Mouse (Mus musculus): ENCODE measurements at regions not wholly inside any gene's neighbourhood (a gene's known extent, or its start where the extent isn't known, plus 50 kb on each side); places are given as distances from the start of the nearest gene placed in this dataset.
"Not testable (repeated sequence)": the region's sequence is repeated elsewhere in the genome, so short reads cannot be mapped to it uniquely, and the experiment has no call there.

DNA sequence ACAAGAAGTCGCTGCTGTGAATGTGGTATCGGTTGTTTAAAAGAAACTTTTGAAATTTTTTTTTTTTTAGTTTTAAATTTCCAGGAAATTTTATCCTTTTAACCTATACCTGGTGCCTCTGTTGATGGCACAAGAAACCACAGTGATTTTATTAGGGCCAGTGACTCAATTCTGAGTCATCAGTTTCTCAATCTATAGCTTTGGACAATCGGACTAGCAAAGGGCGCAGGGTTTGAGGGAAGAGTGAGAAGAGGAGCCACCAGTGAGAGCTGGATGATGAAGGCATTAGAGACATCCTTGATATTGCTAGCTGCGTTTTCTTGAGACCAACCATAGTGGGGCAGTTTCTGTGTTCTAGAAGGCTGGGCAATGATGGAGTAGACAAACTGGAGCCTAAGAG lies 55.4 kb upstream of the Il33 start:
- Histone ChIP-seq H3K4me3 (replicated peaks; ENCODE audit: low read length) (no peak overlapping the region), H3K9me3 (ENCODE audit: control insufficient read depth, low read length) (no peaks in the 10 kb centered on the region), H3K27me3 (ENCODE audit: control insufficient read depth, insufficient read depth, low read length) (no peaks in the 10 kb centered on the region), H3K36me3 (replicated peaks; ENCODE audit: control insufficient read depth, insufficient read depth) (no peaks in the 10 kb centered on the region), H3K4me2 (replicated peaks) (no peak overlapping the region), H3K9ac (no peak overlapping the region), H3K27ac (no peak overlapping the region), H3K4me1 (replicated peaks; ENCODE audit: control insufficient read depth, insufficient read depth, low read length) (no peaks in the 10 kb centered on the region)
- DNase-seq (ENCODE audit: low spot score) (no peak), ATAC-seq (ENCODE audit: low FRiP score) (no peak)
- WGBS = 92% methylated on average over 5 of the region's 5 CpGs

DNA sequence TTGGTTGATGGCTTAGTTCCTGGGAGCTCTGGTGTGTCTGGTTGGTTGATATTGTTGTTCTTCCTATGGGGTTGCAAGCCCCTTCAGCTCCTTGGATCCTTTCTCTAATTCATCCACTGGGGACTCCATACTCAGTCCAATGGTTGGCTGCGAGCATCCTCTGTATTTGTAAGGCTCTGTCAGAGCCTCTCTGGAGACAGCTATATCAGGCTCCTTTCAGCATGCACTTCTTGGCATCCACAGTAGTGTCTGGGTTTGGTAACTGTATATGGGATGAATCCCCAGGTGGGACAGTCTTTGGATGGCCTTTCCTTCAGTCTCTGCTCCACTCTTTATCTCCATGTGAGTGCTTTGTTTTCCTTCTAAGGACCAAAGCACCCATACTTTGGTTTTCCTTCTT lies 55.9 kb upstream of the Ranbp6 start:
- not testable (repeated sequence) for DNase-seq (ENCODE audit: low spot score); H3K36me3 ChIP-seq (replicated peaks; ENCODE audit: control insufficient read depth, insufficient read depth); H3K4me1 ChIP-seq (replicated peaks; ENCODE audit: control insufficient read depth, insufficient read depth, low read length); ATAC-seq (ENCODE audit: low FRiP score); H3K9ac ChIP-seq; H3K27ac ChIP-seq; H3K4me3 ChIP-seq (replicated peaks; ENCODE audit: low read length); H3K27me3 ChIP-seq (ENCODE audit: control insufficient read depth, insufficient read depth, low read length); H3K4me2 ChIP-seq (replicated peaks); H3K9me3 ChIP-seq (ENCODE audit: control insufficient read depth, low read length)
- 100% methylated on average over 1 of the region's 1 CpGs for WGBS

DNA sequence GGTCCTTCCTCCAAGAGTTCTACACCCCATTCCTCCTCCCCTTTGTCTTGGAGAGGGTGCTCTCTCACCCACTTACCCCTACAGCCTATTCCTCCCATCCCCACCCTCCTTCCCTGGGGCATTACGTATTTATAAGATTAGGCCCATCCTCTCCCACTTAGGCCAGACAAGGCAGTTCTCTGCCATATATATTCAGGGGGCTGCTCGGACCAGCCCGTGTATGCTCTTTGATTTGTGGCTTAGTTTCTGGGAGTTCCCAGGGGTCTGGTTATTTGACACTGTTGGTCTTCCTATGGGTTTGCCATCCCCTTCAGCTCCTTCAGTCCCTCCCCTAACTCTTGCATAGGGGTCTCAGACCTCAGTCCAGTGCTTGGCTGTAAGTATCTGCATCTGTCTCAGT lies 54.0 kb upstream of the Ranbp6 start:
- H3K4me2 ChIP-seq (replicated peaks) = no peak overlapping the region
- no peak for ATAC-seq (ENCODE audit: low FRiP score)
- H3K36me3 ChIP-seq (replicated peaks; ENCODE audit: control insufficient read depth, insufficient read depth) = no peaks in the 10 kb centered on the region
- H3K4me1 ChIP-seq (replicated peaks; ENCODE audit: control insufficient read depth, insufficient read depth, low read length) = no peaks in the 10 kb centered on the region
- no peak overlapping the region for H3K9ac ChIP-seq
- no peaks in the 10 kb centered on the region for H3K9me3 ChIP-seq (ENCODE audit: control insufficient read depth, low read length)
- H3K4me3 ChIP-seq (replicated peaks; ENCODE audit: low read length) = no peak overlapping the region
- H3K27me3 ChIP-seq (ENCODE audit: control insufficient read depth, insufficient read depth, low read length) = no peaks in the 10 kb centered on the region
- DNase-seq (ENCODE audit: low spot score) = no peak
- 76% methylated on average over 3 of the region's 3 CpGs for WGBS
- no peak overlapping the region for H3K27ac ChIP-seq

DNA sequence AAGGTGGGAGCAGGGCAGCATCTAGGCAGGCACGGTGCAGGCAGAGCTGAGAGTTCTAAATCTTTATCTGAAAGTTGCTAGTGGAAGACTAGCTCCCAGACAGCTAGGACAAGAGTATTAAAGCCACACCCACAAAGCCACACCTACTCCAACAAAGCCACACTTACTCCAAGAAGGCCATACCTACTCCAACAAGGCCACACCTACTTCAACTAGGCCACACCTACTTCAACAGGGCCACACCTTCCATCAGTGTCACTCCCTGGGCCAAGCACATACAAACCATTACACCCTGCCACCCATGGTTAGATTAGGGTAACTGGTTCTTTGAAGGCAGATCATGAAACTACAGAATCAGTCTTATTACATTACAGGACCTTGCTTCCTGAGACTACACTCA lies 52.4 kb upstream of the Ranbp6 start:
- no peak overlapping the region for H3K4me3 ChIP-seq (replicated peaks; ENCODE audit: low read length)
- no peak for DNase-seq (ENCODE audit: low spot score)
- H3K27me3 ChIP-seq (ENCODE audit: control insufficient read depth, insufficient read depth, low read length) = no peaks in the 10 kb centered on the region
- H3K36me3 ChIP-seq (replicated peaks; ENCODE audit: control insufficient read depth, insufficient read depth) = no peaks in the 10 kb centered on the region
- no peaks in the 10 kb centered on the region for H3K4me1 ChIP-seq (replicated peaks; ENCODE audit: control insufficient read depth, insufficient read depth, low read length)
- no peak overlapping the region for H3K4me2 ChIP-seq (replicated peaks)
- WGBS = 92% methylated on average over 1 of the region's 1 CpGs
- H3K9ac ChIP-seq = no peak overlapping the region
- no peak for ATAC-seq (ENCODE audit: low FRiP score)
- no peak overlapping the region for H3K27ac ChIP-seq
- H3K9me3 ChIP-seq (ENCODE audit: control insufficient read depth, low read length) = no peaks in the 10 kb centered on the region

DNA sequence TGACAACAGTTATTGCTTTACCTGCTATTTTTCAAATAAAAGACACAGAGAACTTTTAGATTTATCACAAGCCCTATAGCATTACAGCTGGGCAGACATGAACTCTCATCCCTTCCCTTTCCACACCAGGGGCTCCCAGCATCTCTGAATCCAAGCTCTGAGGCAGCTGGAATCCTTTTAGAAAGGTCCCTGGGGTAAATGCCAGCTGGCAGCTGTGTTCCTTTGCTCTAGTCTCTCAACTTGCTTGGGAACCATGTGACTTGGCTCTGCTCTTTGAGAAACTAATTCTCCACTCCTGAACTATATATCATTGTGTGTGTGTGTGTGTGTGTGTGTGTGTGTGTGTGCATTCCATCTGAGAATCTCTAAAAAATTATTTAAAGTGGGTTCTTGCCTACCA lies 50.0 kb upstream of the Ranbp6 start:
- Histone ChIP-seq H3K4me1 (replicated peaks; ENCODE audit: control insufficient read depth, insufficient read depth, low read length) (no peaks in the 10 kb centered on the region), H3K27ac (no peak overlapping the region), H3K4me3 (replicated peaks; ENCODE audit: low read length) (no peak overlapping the region), H3K4me2 (replicated peaks) (no peak overlapping the region), H3K9me3 (ENCODE audit: control insufficient read depth, low read length) (no peaks in the 10 kb centered on the region), H3K9ac (no peak overlapping the region), H3K36me3 (replicated peaks; ENCODE audit: control insufficient read depth, insufficient read depth) (no peaks in the 10 kb centered on the region), H3K27me3 (ENCODE audit: control insufficient read depth, insufficient read depth, low read length) (no peaks in the 10 kb centered on the region)
- DNase-seq (ENCODE audit: low spot score) (peak; percentile 35), ATAC-seq (ENCODE audit: low FRiP score) (no peak)
